ENCODE assay signal across 23 mouse cellular contexts in genomic region chr8:87196050-87196449, GRCm38 (mm10).
DNase-seq lines count a peak whose midpoint lies in the region; ATAC-seq and TF ChIP-seq lines count a peak whose summit lies in the region.
"Had no signal": no experiment of that assay in that cellular context is flagged by ENCODE, and none has a peak within 500 bp of the region (broad histone marks: within the 10 kb centered on the region; RNA-seq: fewer than 3 reads in every experiment).

No protein-coding gene starts in this region.

- ATAC-seq in kidney, embryonic 15.5 days (replicated peaks; ENCODE audit: low FRiP score), result no peak
- ATAC-seq in lung, embryonic 14.5 days (ENCODE audit: insufficient read depth), result no peak
- ATAC-seq: CD4-positive, CD25-positive, alpha-beta regulatory T cell, adult 4 months; forebrain, embryonic 15.5 days; hindbrain, embryonic 16.5 days had no signal

- no peaks in the 10 kb centered on the region for H3K9me3 ChIP-seq in kidney, embryonic 15.5 days (replicated peaks)
- no peaks in the 10 kb centered on the region for H3K9me3 ChIP-seq in lung, embryonic 14.5 days (ENCODE audit: low read depth, low read length)
- H3K9me3 ChIP-seq: forebrain, embryonic 10.5 days; forebrain, embryonic 15.5 days; heart, embryonic 12.5 days; heart, embryonic 15.5 days; hindbrain, embryonic 10.5 days; hindbrain, embryonic 13.5 days had no signal

- peaks cover 46% of the 10 kb centered on the region for H3K4me1 ChIP-seq in kidney, embryonic 15.5 days
- H3K4me1 ChIP-seq in lung, embryonic 14.5 days (ENCODE audit: insufficient read depth), result peaks cover 31% of the 10 kb centered on the region

- no peak overlapping the region for H3K9ac ChIP-seq in kidney, embryonic 15.5 days
- H3K9ac ChIP-seq in lung, embryonic 14.5 days, result no peak overlapping the region
- H3K9ac ChIP-seq: forebrain, embryonic 15.5 days; heart, embryonic 12.5 days; heart, embryonic 15.5 days; hindbrain, embryonic 13.5 days had no signal

- TF ChIP-seq CTCF in lung, embryonic 14.5 days (IDR thresholded peaks at IDR 0.05; ENCODE audit: low read depth), result no peak

- no peak for DNase-seq in kidney, adult 8-10 months
- DNase-seq in lung, embryonic 14.5 days, result peak; percentile 76
- no peak for DNase-seq in lung, postnatal 10 days
- peak; percentile 37 for DNase-seq in mesoderm, embryonic 11.5 days (ENCODE audit: low read depth, low spot score)
- DNase-seq in cerebellum, adult 8-10 months, result no peak
- DNase-seq: adrenal gland, adult 2 months; adrenal gland, postnatal 14 days; cerebellum, adult 11-12 months; cerebellum, adult 9-10 months; cerebellum, postnatal 14 days; gastrocnemius, postnatal 25 days; heart, adult 18-20 months; heart, postnatal 10 days; heart, postnatal 36 days had no signal

- no peaks in the 10 kb centered on the region for H3K36me3 ChIP-seq in kidney, embryonic 15.5 days
- H3K36me3 ChIP-seq in lung, embryonic 14.5 days (ENCODE audit: insufficient read depth), result no peaks in the 10 kb centered on the region
- H3K36me3 ChIP-seq: forebrain, embryonic 10.5 days; forebrain, embryonic 15.5 days; heart, embryonic 12.5 days; heart, embryonic 15.5 days; hindbrain, embryonic 10.5 days; hindbrain, embryonic 13.5 days had no signal

- peaks cover 6% of the 10 kb centered on the region; the same call in 1 of the 2 replicates for H3K27me3 ChIP-seq in kidney, embryonic 15.5 days
- H3K27me3 ChIP-seq in lung, embryonic 14.5 days (ENCODE audit: insufficient read depth, low read length), result no peaks in the 10 kb centered on the region
- H3K27me3 ChIP-seq: forebrain, embryonic 15.5 days; heart, embryonic 12.5 days; heart, embryonic 15.5 days; hindbrain, embryonic 13.5 days had no signal

- no peak overlapping the region for H3K4me2 ChIP-seq in kidney, embryonic 15.5 days
- H3K4me2 ChIP-seq in lung, embryonic 14.5 days, result no peak overlapping the region
- H3K4me2 ChIP-seq: forebrain, embryonic 15.5 days; heart, embryonic 12.5 days; heart, embryonic 15.5 days; hindbrain, embryonic 13.5 days had no signal

- H3K4me3 ChIP-seq in kidney, embryonic 15.5 days (replicated peaks), result no peak overlapping the region
- no peak overlapping the region for H3K4me3 ChIP-seq in lung, embryonic 14.5 days (ENCODE audit: low read depth, low read length)
- H3K4me3 ChIP-seq: forebrain, embryonic 10.5 days; forebrain, embryonic 15.5 days; heart, embryonic 12.5 days; heart, embryonic 15.5 days; hindbrain, embryonic 10.5 days; hindbrain, embryonic 13.5 days had no signal

- H3K27ac ChIP-seq in kidney, embryonic 15.5 days, result 0 out of 2 replicates have a peak overlapping the region, but pooled peaks have one; percentile 28
- H3K27ac ChIP-seq in lung, embryonic 14.5 days (ENCODE audit: low read depth), result no peak overlapping the region
- H3K27ac ChIP-seq: forebrain, embryonic 10.5 days; forebrain, embryonic 15.5 days; heart, embryonic 15.5 days; hindbrain, embryonic 10.5 days; hindbrain, embryonic 13.5 days had no signal

- 13% methylated on average over 5 of the region's 5 CpGs for WGBS in kidney, embryonic 15.5 days
- WGBS in lung, embryonic 14.5 days, result 32% methylated on average over 5 of the region's 5 CpGs

Comparison
In these comparisons a context has a peak if more than half of its experiments do, and no peak if none do; other contexts are left out.
1. DNase-seq: peak in lung, embryonic 14.5 days (single experiment) and mesoderm, embryonic 11.5 days (single experiment); none in kidney, adult 8-10 months (0 of 2), lung, postnatal 10 days (single experiment) and cerebellum, adult 8-10 months (single experiment).